Mouse (Mus musculus): ENCODE results near the gene Dnajc21. TPM values are rescaled to one million over a fixed set of nuclear protein-coding genes. Genes with fewer than 3 reads are reported as not detected.

The Dnajc21 gene
- polyA plus RNA-seq, 1 experiment from 2014 or later: 16.2 TPM

- H3K4me2 ChIP-seq: peak overlapping the region; percentile 82
- H3K4me3 ChIP-seq (replicated peaks): peak overlapping the region; percentile 73
- H3K27me3 ChIP-seq: no peaks in the 10 kb centered on the region
- peak; percentile 30; the same call in 1 of the 2 replicates for ATAC-seq (ENCODE audit: low FRiP score)
- H3K9me3 ChIP-seq: no peaks in the 10 kb centered on the region
- peaks cover 10% of the 10 kb centered on the region for H3K36me3 ChIP-seq (replicated peaks)
- no peak overlapping the region; the same call in 1 of the 2 replicates for H3K27ac ChIP-seq
- H3K9ac ChIP-seq: peak overlapping the region; percentile 48
- H3K4me1 ChIP-seq: peaks cover 19% of the 10 kb centered on the region
- WGBS: 13% methylated on average over 3 of the region's 3 CpGs
These were observed 625 bp upstream of the Dnajc21 start for GRCm38 (mm10) chr15:10470941-10471340.

DNA sequence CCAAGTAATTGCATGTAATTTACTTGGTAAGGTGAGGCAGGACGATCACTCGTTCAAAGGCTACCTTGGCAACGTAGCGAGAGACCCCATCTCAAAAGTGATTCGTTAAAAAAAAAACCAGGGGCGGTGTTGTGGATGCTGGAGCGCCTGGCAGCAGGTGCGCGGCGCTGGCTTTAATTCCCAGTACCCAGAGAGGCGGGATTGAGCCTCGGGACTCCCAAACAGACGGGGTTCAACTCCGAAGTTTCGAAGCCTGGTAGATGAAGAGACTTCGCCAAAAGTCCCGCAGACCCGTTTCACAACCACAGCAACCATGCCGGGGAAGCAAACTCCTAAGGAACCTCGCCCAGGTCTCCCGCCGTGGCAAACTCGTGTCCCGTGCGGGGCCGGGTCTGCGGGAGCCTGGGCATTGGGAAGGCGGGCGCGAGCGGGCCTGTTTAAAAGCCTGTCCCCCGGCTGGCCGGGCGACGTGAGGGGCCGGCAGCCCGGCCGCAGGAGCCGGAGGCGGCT is 620 bp downstream of the Dnajc21 start:
- Histone ChIP-seq H3K4me3 (replicated peaks) (peak overlapping the region; percentile 73), H3K27ac (peak overlapping the region; percentile 86), H3K36me3 (replicated peaks) (no peaks in the 10 kb centered on the region), H3K4me1 (peaks cover 19% of the 10 kb centered on the region), H3K4me2 (peak overlapping the region; percentile 82), H3K27me3 (no peaks in the 10 kb centered on the region), H3K9me3 (no peaks in the 10 kb centered on the region), H3K9ac (peak overlapping the region; percentile 90)
- peak; percentile 28; the same call in 1 of the 2 replicates for ATAC-seq (ENCODE audit: low FRiP score)
- WGBS: 0% methylated on average over 40 of the region's 40 CpGs

DNA sequence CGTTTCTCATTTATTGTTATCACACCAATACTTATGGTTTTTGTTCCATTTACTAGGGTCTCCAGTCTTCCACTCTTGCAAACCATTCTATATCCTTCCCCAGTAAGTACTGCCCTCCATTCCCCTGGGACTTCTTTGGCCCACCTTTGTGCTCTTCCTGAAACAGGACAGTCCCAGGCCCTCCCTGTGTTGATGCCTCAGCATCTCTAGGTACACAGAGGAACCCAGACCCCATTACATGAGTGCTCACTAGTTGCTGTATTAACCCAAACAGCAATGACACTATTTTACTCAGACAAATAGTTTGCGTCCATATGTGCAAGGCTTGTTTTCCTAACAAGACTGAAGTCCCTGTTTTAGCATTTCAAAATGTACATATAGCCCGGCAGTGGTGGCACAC is 1.6 kb downstream of the Dnajc21 start:
- 90% methylated on average over 3 of the region's 3 CpGs for WGBS
- H3K9ac ChIP-seq: no peak overlapping the region
- ATAC-seq (ENCODE audit: low FRiP score): no peak
- no peaks in the 10 kb centered on the region for H3K9me3 ChIP-seq
- H3K4me1 ChIP-seq: peaks cover 19% of the 10 kb centered on the region
- H3K36me3 ChIP-seq (replicated peaks): no peaks in the 10 kb centered on the region
- peak overlapping the region; percentile 82 for H3K4me2 ChIP-seq
- H3K27me3 ChIP-seq: no peaks in the 10 kb centered on the region
- H3K27ac ChIP-seq: no peak overlapping the region
- H3K4me3 ChIP-seq (replicated peaks): no peak overlapping the region

DNA sequence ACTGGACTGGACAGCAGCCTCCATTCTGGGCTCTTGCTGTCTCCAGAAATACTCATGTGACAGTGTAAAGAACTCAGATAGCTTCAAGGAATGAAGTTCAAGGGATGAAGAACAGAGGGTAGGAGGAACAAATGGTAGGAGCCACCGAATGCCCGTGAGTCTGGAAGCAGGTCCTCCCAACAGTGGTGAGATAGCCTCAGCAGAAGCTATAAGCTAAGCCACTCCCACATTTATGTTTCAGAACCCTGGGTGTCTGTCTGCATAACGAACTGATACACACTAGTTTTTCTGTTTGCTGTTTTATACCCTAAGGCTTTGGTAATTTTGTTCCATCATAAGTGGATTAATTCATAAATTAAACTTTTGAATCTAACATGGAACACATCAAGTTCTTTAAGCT is 5.6 kb downstream of the Dnajc21 start:
- H3K9ac ChIP-seq: no peak overlapping the region
- ATAC-seq (ENCODE audit: low FRiP score): no peak
- peaks cover 24% of the 10 kb centered on the region for H3K36me3 ChIP-seq (replicated peaks)
- no peak overlapping the region for H3K4me2 ChIP-seq
- no peak overlapping the region for H3K27ac ChIP-seq
- H3K9me3 ChIP-seq: no peaks in the 10 kb centered on the region
- H3K4me1 ChIP-seq: peaks cover 15% of the 10 kb centered on the region
- 84% methylated on average over 3 of the region's 3 CpGs for WGBS
- H3K27me3 ChIP-seq: no peaks in the 10 kb centered on the region
- no peak overlapping the region for H3K4me3 ChIP-seq (replicated peaks)

GRCm38 (mm10) chr15:10463555-10463954 is 6.8 kb downstream of the Dnajc21 start:
- H3K36me3 ChIP-seq (replicated peaks): peaks cover 32% of the 10 kb centered on the region
- WGBS: 87% methylated on average over 5 of the region's 5 CpGs
- no peak overlapping the region for H3K4me3 ChIP-seq (replicated peaks)
- H3K4me1 ChIP-seq: peaks cover 5% of the 10 kb centered on the region; the same call in 1 of the 2 replicates
- no peak overlapping the region for H3K4me2 ChIP-seq
- no peak overlapping the region for H3K9ac ChIP-seq
- H3K9me3 ChIP-seq: no peaks in the 10 kb centered on the region
- H3K27me3 ChIP-seq: no peaks in the 10 kb centered on the region
- ATAC-seq (ENCODE audit: low FRiP score): no peak
- H3K27ac ChIP-seq: no peak overlapping the region

DNA sequence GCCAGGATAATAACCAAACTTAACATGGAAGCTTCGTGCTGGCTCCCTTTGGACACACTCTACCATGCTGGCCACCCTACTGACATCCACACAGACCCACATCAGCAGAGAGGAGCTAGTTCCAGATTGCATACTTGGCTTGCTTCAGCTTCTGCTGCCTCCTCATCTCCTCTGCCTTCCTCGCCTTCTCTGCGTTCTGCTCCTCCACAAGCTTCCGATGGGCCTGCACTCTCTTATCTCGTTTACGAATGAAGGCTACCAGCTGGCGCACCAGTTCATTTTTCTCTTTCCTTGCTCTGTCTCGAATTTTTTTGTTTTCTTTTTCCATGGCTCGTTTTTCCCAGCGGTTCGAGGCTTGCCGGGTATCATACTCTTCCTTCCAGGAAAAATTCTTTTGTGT is 9.3 kb downstream of the Dnajc21 start:
- ATAC-seq (ENCODE audit: low FRiP score): no peak
- Histone ChIP-seq H3K27me3 (no peaks in the 10 kb centered on the region), H3K27ac (no peak overlapping the region), H3K9me3 (no peaks in the 10 kb centered on the region), H3K4me3 (replicated peaks) (no peak overlapping the region), H3K36me3 (replicated peaks) (peaks cover 51% of the 10 kb centered on the region), H3K9ac (no peak overlapping the region), H3K4me1 (no peaks in the 10 kb centered on the region), H3K4me2 (no peak overlapping the region)
- 94% methylated on average over 12 of the region's 12 CpGs for WGBS

DNA sequence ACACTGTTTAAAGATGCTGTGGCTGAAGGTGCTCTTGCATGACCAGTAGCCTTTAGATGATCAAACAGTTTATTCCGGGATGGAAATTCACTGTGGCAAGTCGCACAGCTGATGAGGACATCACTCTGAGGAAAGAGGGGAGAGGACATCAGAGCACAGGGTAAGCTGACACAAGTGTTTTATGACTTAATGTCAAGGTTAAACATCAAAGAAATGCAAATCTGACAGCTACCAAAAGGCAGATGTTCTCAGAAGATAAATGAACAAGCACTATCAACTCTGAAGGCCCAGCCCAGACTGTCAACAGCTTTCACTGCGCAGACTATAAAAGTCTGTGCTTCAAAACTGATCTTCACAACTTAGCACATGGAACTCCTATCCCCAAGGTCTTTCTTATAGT is 23.2 kb downstream of the Dnajc21 start:
- no peak overlapping the region for H3K4me3 ChIP-seq (replicated peaks)
- no peak overlapping the region for H3K4me2 ChIP-seq
- H3K36me3 ChIP-seq (replicated peaks): peaks cover 39% of the 10 kb centered on the region
- WGBS: 96% methylated on average over 3 of the region's 3 CpGs
- H3K27ac ChIP-seq: no peak overlapping the region
- no peaks in the 10 kb centered on the region for H3K27me3 ChIP-seq
- no peaks in the 10 kb centered on the region for H3K9me3 ChIP-seq
- no peak overlapping the region for H3K9ac ChIP-seq
- ATAC-seq (ENCODE audit: low FRiP score): no peak
- no peaks in the 10 kb centered on the region for H3K4me1 ChIP-seq

DNA sequence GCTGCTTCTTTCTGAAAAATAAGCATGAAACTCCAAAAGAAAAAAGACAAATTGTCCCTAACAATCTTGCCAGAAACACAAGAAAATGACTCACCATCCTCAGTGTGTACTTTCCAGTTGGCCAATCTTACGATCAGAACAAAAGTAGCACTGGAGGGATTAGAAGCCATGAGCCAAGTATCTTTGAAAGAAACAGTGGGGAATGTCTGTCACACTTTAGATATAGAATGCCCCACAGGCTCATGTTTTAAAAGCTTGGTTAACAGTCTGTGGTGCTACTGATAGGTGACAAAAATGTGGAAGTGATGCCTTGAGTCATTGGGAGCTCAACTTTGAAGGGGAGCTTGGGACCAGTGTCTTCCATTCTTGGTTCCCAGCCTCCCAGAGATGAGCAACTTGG is 28.0 kb downstream of the Dnajc21 start:
- no peak for ATAC-seq (ENCODE audit: low FRiP score)
- H3K27me3 ChIP-seq: no peaks in the 10 kb centered on the region
- H3K4me1 ChIP-seq: no peaks in the 10 kb centered on the region
- no peak overlapping the region for H3K9ac ChIP-seq
- H3K27ac ChIP-seq: no peak overlapping the region
- H3K4me3 ChIP-seq (replicated peaks): no peak overlapping the region
- H3K36me3 ChIP-seq (replicated peaks): peaks cover 23% of the 10 kb centered on the region
- WGBS: 68% methylated on average over 1 of the region's 1 CpGs
- no peak overlapping the region for H3K4me2 ChIP-seq
- no peaks in the 10 kb centered on the region for H3K9me3 ChIP-seq

DNA sequence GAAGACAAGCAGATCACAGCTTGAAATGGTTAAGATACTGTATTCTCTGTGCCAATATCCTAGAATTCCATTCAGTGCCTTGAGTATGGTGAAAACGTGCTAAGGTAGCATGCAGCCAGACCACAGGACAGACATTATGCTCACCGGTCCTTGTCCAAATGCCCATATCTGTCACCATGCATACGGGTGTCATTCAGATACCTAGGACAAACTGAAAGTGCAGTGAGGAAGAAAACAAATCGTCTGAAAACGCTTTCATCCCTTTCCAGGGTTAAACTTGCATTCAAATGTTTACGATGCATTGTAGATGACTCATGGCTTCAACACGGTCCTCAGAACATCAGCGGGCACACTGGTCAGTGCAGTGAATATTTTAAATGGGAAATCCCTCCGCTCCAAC is 28.8 kb downstream of the Dnajc21 start:
- Histone ChIP-seq H3K36me3 (replicated peaks) (peaks cover 19% of the 10 kb centered on the region), H3K4me2 (no peak overlapping the region), H3K4me3 (replicated peaks) (no peak overlapping the region), H3K9ac (no peak overlapping the region), H3K4me1 (no peaks in the 10 kb centered on the region), H3K9me3 (no peaks in the 10 kb centered on the region), H3K27me3 (no peaks in the 10 kb centered on the region), H3K27ac (no peak overlapping the region)
- 92% methylated on average over 9 of the region's 9 CpGs for WGBS
- no peak for ATAC-seq (ENCODE audit: low FRiP score)

- ATAC-seq (ENCODE audit: low FRiP score): no peak
- WGBS: 80% methylated on average over 6 of the region's 6 CpGs
These were observed 30.4 kb downstream of the Dnajc21 start for GRCm38 (mm10) chr15:10439963-10440362.

DNA sequence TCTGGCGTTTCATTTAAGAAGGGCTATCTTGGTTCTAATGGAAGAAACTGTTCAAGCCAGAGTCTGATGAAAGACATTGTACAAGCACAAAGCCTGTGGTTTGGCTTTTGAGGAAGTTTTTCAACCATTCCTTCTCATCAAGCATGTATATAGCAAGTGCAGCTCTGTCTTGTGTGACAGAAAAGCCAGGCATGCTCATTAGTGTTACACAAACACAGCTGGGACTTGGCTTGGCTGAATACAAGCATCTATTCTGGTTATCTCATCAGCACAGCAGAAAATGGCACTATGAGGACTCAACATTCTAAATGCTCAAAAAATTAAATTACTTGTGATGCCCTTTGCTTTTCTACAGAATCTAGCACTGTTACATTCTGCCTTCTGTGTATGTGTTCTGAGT is 33.4 kb downstream of the Dnajc21 start:
- no peak overlapping the region for H3K4me3 ChIP-seq (replicated peaks)
- H3K27ac ChIP-seq: no peak overlapping the region
- H3K9me3 ChIP-seq: no peaks in the 10 kb centered on the region
- H3K4me1 ChIP-seq: no peaks in the 10 kb centered on the region
- 85% methylated on average over 1 of the region's 1 CpGs for WGBS
- H3K36me3 ChIP-seq (replicated peaks): peaks cover 3% of the 10 kb centered on the region
- no peak for ATAC-seq (ENCODE audit: low FRiP score)
- H3K9ac ChIP-seq: no peak overlapping the region
- no peak overlapping the region for H3K4me2 ChIP-seq
- no peaks in the 10 kb centered on the region for H3K27me3 ChIP-seq

More at GRCm38 (mm10) chr15:10439963-10440362, 30.4 kb downstream of the Dnajc21 start:
- no peaks in the 10 kb centered on the region for H3K27me3 ChIP-seq
- H3K4me1 ChIP-seq: no peaks in the 10 kb centered on the region
- no peaks in the 10 kb centered on the region for H3K9me3 ChIP-seq
- no peak overlapping the region for H3K27ac ChIP-seq
- no peak overlapping the region for H3K9ac ChIP-seq
- H3K4me3 ChIP-seq (replicated peaks): no peak overlapping the region
- H3K4me2 ChIP-seq: no peak overlapping the region
- peaks cover 8% of the 10 kb centered on the region for H3K36me3 ChIP-seq (replicated peaks)

DNA sequence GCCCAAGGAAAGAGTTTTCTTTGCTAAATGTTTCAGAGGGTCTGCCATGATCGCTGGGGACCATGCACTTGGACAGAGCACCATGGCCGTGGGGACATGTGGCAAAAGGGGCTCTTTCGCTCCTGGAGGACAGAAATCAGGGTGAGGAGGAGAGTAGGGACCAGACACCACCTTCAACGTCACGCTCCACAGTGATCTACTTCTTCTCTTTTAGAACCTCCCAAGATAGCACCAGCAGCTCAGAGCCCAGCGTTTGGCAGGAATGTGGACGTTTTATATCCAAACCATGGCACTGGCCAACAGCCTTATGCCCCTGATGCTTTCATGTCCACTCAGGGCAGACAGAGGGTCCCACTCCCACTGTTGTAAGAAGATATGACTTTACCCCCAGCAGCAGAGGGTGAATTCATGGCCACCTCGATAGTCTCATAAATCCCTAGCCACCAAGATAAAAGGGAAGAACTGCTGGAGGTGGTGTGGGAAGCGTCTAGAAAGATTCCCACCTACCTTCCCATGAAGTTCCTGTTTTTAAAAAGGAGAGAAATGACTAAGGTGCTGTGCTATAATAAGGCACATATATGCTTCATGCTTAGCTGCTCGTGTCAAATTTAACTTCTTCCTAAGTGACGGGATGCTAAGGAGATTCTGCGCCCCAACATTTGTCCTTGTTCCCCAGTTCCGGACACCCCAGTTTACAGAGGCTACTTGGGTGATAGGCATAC is 43.6 kb downstream of the Dnajc21 start:
- H3K27me3 ChIP-seq: no peaks in the 10 kb centered on the region
- H3K4me3 ChIP-seq (replicated peaks): no peak overlapping the region
- WGBS: 95% methylated on average over 13 of the region's 13 CpGs
- no peak overlapping the region for H3K9ac ChIP-seq
- no peak for ATAC-seq (ENCODE audit: low FRiP score)
- no peaks in the 10 kb centered on the region for H3K36me3 ChIP-seq (replicated peaks)
- peaks cover 5% of the 10 kb centered on the region for H3K4me1 ChIP-seq
- H3K9me3 ChIP-seq: no peaks in the 10 kb centered on the region
- H3K27ac ChIP-seq: no peak overlapping the region
- no peak overlapping the region for H3K4me2 ChIP-seq

GRCm38 (mm10) chr15:10426124-10426523 is 44.2 kb downstream of the Dnajc21 start:
- H3K4me1 ChIP-seq: peaks cover 10% of the 10 kb centered on the region
- no peak overlapping the region for H3K4me2 ChIP-seq
- no peaks in the 10 kb centered on the region for H3K36me3 ChIP-seq (replicated peaks)
- H3K27ac ChIP-seq: no peak overlapping the region
- 94% methylated on average over 6 of the region's 6 CpGs for WGBS
- H3K9me3 ChIP-seq: no peaks in the 10 kb centered on the region
- no peak overlapping the region for H3K9ac ChIP-seq
- no peak for ATAC-seq (ENCODE audit: low FRiP score)
- no peak overlapping the region for H3K4me3 ChIP-seq (replicated peaks)
- H3K27me3 ChIP-seq: no peaks in the 10 kb centered on the region

Data from forebrain, embryonic 12.5 days (tissue).